Mouse (Mus musculus) R1 (cell line): Measurements from ENCODE around the gene Olfr1387.
"Not testable (repeated sequence)": the region's sequence is repeated elsewhere in the genome, so short reads cannot be mapped to it uniquely, and the experiment has no call there.

ENCODE experiments used
- DNase-seq: peaks from one replicate; pipeline ENCODE4 v3.0.0-alpha.2; 2018; ENCODE audit warnings: low read depth, low spot score

The Olfr1387 gene

GRCm38 (mm10) chr11:49455043-49455442 lies at the start of gene Olfr1387:
Olfr1387 (plus strand) TSS chr11:49455343.
- DNase-seq: no peak

- DNase-seq: no peak
These were observed 48.4 kb upstream of the Olfr1387 start for GRCm38 (mm10) chr11:49406784-49407183.

- DNase-seq: peak; percentile 83
These were observed 44.6 kb upstream of the Olfr1387 start for GRCm38 (mm10) chr11:49410540-49410939.

GRCm38 (mm10) chr11:49422767-49423166 lies 32.4 kb upstream of the Olfr1387 start, which contains the start of gene Olfr1389:
Olfr1389 (plus strand) TSS chr11:49423067.
- DNase-seq: no peak

- no peak for DNase-seq
These were observed 29.8 kb upstream of the Olfr1387 start for GRCm38 (mm10) chr11:49425257-49425927.

GRCm38 (mm10) chr11:49429641-49430040 lies 25.5 kb upstream of the Olfr1387 start:
- DNase-seq: no peak

- no peak for DNase-seq
These were observed 18.7 kb upstream of the Olfr1387 start, which contains the start of gene Olfr1388 for GRCm38 (mm10) chr11:49436411-49436810. Olfr1388 (plus strand) TSS chr11:49436624.

GRCm38 (mm10) chr11:49464746-49465145 lies 9.6 kb downstream of the Olfr1387 start, which contains the start of gene Olfr1386:
Olfr1386 (plus strand) TSS chr11:49465046.
- not testable (repeated sequence) for DNase-seq

GRCm38 (mm10) chr11:49485973-49486372 lies 30.8 kb downstream of the Olfr1387 start:
- peak; percentile 2 for DNase-seq

- DNase-seq: not testable (repeated sequence)
These were observed 33.6 kb downstream of the Olfr1387 start, which contains the start of gene Olfr1385 for GRCm38 (mm10) chr11:49488770-49489169. Olfr1385 (plus strand) TSS chr11:49489070.
